Mouse (Mus musculus): Measurements from ENCODE around the gene Pde8a. TPM values are rescaled to one million over a fixed set of nuclear protein-coding genes. Genes with fewer than 3 reads are reported as not detected.
"Not testable (repeated sequence)": the region's sequence is repeated elsewhere in the genome, so short reads cannot be mapped to it uniquely, and the experiment has no call there.

The Pde8a gene
- polyA plus RNA-seq, 1 experiment: 2.9 TPM

DNA sequence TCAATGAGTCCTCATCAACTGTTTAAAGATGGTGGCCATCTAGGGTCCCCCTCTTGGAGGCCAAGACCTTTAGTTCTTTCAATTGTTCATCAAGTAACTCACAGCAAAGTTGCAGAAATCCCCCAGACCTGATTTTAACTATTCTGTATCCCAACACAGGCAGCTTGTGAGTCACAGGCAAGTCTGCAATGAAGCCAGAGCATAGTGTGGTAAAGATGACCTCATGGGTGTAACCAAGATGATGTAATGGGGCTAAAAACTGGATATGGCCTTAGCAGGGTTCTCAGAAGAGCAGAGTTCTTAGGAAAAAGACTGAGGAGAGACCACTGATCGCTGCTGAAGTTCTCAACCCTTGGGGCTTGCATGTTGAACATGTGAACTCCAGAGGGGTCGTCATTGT lies 29.3 kb upstream of the Pde8a start:
- H3K4me3 ChIP-seq (replicated peaks): no peak overlapping the region
- peaks cover 22% of the 10 kb centered on the region for H3K27me3 ChIP-seq (replicated peaks)
- peaks cover 14% of the 10 kb centered on the region for H3K9me3 ChIP-seq
- peaks cover 10% of the 10 kb centered on the region for H3K4me1 ChIP-seq
- H3K36me3 ChIP-seq (replicated peaks; ENCODE audit: low read length): no peaks in the 10 kb centered on the region
- TF ChIP-seq GATA1 (IDR thresholded peaks at IDR 0.05; ENCODE audit: borderline replicate concordance, low read length): no peak

DNA sequence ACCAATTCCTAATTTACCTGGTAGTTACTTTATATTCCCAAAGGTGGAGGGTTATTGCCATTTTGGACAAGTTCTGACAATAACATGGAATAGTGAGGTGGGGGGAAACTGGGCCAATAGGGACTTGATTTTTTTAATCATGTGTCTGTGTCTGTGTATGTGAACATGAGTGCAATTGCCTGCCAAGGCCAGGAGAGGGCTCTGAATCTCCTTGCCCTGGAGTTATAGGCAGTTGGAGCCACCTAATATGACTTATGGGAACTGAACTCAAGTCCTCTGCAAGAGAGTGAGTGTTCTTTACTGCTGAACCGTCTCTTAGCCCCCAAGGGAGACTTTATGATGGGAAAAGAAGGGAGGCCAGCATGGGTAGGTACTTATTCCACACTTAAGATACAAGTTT lies 28.7 kb upstream of the Pde8a start:
- H3K4me1 ChIP-seq: peaks cover 5% of the 10 kb centered on the region
- peaks cover 21% of the 10 kb centered on the region for H3K27me3 ChIP-seq (replicated peaks)
- H3K9me3 ChIP-seq: peaks cover 14% of the 10 kb centered on the region
- H3K36me3 ChIP-seq (replicated peaks; ENCODE audit: low read length): no peaks in the 10 kb centered on the region
- no peak overlapping the region for H3K4me3 ChIP-seq (replicated peaks)
- no peak for TF ChIP-seq GATA1 (IDR thresholded peaks at IDR 0.05; ENCODE audit: borderline replicate concordance, low read length)
- TF ChIP-seq FLI1 (IDR thresholded peaks at IDR 0.05; ENCODE audit: low read length): no peak

DNA sequence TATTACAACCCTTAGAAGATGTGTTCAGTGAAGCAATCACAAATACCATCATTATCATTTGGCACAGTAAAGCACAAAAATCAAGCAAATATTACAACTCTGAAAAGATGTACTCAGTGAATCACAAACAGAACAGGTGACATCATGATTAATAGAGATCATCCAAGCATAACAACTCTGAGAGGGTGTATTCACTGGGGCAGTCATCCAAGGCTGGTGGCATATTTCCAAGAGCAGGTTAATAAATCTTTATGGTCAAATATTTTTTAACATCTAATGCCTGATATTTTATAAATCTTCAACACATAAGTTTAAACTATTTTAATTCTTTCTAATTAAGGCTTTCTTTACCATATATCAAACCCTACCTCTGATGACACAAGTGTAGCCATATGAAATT lies 27.4 kb upstream of the Pde8a start:
- peaks cover 14% of the 10 kb centered on the region for H3K9me3 ChIP-seq
- H3K36me3 ChIP-seq (replicated peaks; ENCODE audit: low read length); H3K4me3 ChIP-seq (replicated peaks); H3K4me1 ChIP-seq: not testable (repeated sequence)
- peaks cover 24% of the 10 kb centered on the region for H3K27me3 ChIP-seq (replicated peaks)

DNA sequence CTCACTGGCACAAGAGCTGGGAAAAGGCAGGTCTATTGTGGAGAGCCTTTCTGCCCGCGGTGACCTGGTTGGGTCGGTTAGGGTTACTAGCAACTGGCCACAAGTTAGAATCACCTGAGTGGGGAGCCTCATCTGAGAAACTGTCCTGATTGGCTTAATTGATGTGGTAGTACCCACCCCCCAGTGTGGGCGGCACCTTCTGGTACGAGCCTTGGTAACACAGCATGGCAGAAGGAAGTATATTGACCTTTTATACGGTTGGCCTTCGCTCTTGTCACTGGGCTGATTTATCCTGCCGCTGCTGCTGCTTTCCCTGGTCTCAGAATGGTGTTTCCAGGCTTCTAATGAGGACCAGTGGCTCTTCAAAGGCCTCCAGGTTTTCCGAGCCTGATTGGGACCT lies 24.2 kb upstream of the Pde8a start:
- H3K36me3 ChIP-seq (replicated peaks; ENCODE audit: low read length): no peaks in the 10 kb centered on the region
- peaks cover 16% of the 10 kb centered on the region for H3K9me3 ChIP-seq
- no peak for TF ChIP-seq GATA1 (IDR thresholded peaks at IDR 0.05; ENCODE audit: borderline replicate concordance, low read length)
- no peak for TF ChIP-seq FLI1 (IDR thresholded peaks at IDR 0.05; ENCODE audit: low read length)
- no peak overlapping the region for H3K4me3 ChIP-seq (replicated peaks)
- no peaks in the 10 kb centered on the region for H3K4me1 ChIP-seq
- peaks cover 28% of the 10 kb centered on the region for H3K27me3 ChIP-seq (replicated peaks)

DNA sequence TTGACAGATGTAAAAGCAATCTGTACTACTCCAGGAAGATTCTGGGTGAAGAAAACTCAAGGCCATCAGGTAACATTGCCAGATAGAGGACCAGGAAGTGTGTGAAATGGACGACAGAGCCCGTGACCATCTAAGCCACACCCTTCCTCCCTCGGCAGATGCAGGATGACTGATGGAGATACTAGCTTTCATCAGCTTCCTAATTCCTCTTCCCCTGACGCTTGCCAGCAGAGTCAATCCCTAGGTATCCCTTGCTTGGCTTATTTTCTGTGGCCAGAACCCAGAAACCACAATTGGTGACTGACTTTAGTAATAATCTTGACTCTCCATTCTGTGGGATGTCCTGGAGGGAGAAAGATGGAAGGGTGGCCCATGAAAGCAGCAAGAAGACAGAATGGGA lies 17.9 kb upstream of the Pde8a start:
- peaks cover 41% of the 10 kb centered on the region for H3K27me3 ChIP-seq (replicated peaks)

DNA sequence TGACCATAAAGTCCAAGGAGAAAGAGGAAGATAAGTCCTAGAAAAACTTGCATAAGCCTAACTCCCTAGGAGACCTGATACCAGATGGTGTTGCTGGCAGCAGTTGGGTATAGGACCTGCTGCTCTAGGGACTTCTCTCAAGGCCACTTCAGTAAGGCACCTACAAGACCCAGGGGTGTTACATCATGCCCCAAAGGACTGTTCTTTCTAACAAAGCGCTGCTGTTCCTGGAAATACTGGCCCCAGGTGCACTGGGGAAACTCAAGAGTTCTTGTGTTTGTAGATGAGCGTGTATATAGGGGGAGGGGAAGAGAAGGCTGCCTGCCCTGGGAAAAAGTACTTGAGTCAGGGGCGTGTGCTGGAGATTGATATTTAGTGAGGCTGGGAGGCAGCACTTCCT lies 16.6 kb upstream of the Pde8a start:
- peaks cover 37% of the 10 kb centered on the region for H3K27me3 ChIP-seq (replicated peaks)
- TF ChIP-seq GATA1 (IDR thresholded peaks at IDR 0.05; ENCODE audit: borderline replicate concordance, low read length): no peak
- no peak for TF ChIP-seq FLI1 (IDR thresholded peaks at IDR 0.05; ENCODE audit: low read length)
- H3K4me3 ChIP-seq (replicated peaks): no peak overlapping the region
- peaks cover 21% of the 10 kb centered on the region for H3K9me3 ChIP-seq
- H3K36me3 ChIP-seq (replicated peaks; ENCODE audit: low read length): no peaks in the 10 kb centered on the region
- peaks cover 12% of the 10 kb centered on the region for H3K4me1 ChIP-seq

More for the DNA sequence above, 17.9 kb upstream of the Pde8a start:
- peaks cover 21% of the 10 kb centered on the region for H3K9me3 ChIP-seq
- no peak for TF ChIP-seq FLI1 (IDR thresholded peaks at IDR 0.05; ENCODE audit: low read length)
- no peak for TF ChIP-seq GATA1 (IDR thresholded peaks at IDR 0.05; ENCODE audit: borderline replicate concordance, low read length)
- peaks cover 10% of the 10 kb centered on the region for H3K4me1 ChIP-seq
- H3K36me3 ChIP-seq (replicated peaks; ENCODE audit: low read length): no peaks in the 10 kb centered on the region
- H3K4me3 ChIP-seq (replicated peaks): no peak overlapping the region

DNA sequence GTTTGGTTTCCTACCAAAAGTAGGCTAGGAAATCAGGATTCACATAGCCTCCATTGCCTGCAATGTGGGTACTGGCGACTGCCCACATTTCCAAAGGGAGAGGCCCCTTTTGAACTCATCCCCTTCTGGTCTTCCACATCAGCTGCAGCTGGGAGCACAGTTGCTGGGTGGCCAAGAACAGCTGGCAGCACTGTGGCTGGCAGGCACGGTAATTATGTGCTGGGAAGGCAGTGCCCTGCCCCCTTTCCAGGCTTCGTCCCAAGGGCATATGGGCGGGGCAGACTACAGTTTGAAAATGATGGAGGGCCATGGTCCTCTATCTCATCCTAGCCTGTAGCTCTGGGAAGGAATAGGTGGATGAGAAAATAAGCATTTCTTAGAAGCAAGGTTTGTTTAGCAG lies 14.9 kb upstream of the Pde8a start:
- Histone ChIP-seq H3K4me1 (peaks cover 27% of the 10 kb centered on the region), H3K4me3 (replicated peaks) (no peak overlapping the region)
- TF ChIP-seq FLI1 (IDR thresholded peaks at IDR 0.05; ENCODE audit: low read length): no peak

DNA sequence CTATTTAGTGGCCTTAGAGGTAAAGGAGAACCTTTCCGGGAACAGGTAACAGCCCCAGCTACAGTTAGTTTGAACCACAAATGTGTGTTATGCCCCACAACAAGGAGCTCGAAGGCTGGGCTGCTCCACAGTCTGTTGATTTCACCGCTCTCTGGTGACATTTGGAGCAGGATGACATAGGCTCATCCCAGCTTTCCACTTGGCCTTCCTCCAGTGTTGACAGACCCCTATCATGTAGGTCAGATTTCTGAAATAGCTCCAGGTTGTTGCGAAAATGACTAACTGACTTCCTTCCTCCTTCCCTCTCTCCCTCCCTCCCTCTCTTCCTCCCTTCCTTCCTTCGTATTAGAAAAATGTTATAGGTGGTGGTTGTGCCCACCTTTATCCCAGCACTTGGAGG lies 14.3 kb upstream of the Pde8a start:
- TF ChIP-seq GATA1 (IDR thresholded peaks at IDR 0.05; ENCODE audit: borderline replicate concordance, low read length) (no peak), FLI1 (IDR thresholded peaks at IDR 0.05; ENCODE audit: low read length) (no peak)
- Histone ChIP-seq H3K9me3 (peaks cover 22% of the 10 kb centered on the region), H3K27me3 (replicated peaks) (peaks cover 37% of the 10 kb centered on the region), H3K36me3 (replicated peaks; ENCODE audit: low read length) (no peaks in the 10 kb centered on the region), H3K4me1 (peaks cover 32% of the 10 kb centered on the region), H3K4me3 (replicated peaks) (no peak overlapping the region)

More for the DNA sequence above, 14.9 kb upstream of the Pde8a start:
- H3K36me3 ChIP-seq (replicated peaks; ENCODE audit: low read length): no peaks in the 10 kb centered on the region
- H3K27me3 ChIP-seq (replicated peaks): peaks cover 37% of the 10 kb centered on the region
- H3K9me3 ChIP-seq: peaks cover 22% of the 10 kb centered on the region

DNA sequence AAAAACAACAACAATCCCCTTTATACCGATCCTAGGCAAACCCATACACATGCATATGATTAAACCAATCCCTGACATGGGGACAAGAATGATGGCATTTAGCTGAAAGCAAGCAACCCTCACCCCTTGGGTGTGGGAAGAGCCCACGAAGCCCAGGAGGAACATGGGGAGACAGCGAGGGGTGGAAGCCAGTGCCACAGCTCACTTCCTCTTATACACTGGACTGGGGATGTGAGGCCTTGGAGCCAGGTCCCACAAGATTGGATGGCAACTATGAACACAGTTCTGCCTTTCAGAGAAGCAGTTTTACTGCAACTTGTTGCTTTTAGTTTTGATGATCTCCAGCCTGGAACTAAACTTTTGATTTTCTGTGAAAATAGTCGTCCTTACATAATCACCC lies 13.6 kb upstream of the Pde8a start:
- TF ChIP-seq FLI1 (IDR thresholded peaks at IDR 0.05; ENCODE audit: low read length) (no peak), GATA1 (IDR thresholded peaks at IDR 0.05; ENCODE audit: borderline replicate concordance, low read length) (no peak)
- Histone ChIP-seq H3K27me3 (replicated peaks) (peaks cover 35% of the 10 kb centered on the region), H3K36me3 (replicated peaks; ENCODE audit: low read length) (no peaks in the 10 kb centered on the region), H3K4me1 (peaks cover 34% of the 10 kb centered on the region), H3K4me3 (replicated peaks) (no peak overlapping the region), H3K9me3 (peaks cover 15% of the 10 kb centered on the region)

DNA sequence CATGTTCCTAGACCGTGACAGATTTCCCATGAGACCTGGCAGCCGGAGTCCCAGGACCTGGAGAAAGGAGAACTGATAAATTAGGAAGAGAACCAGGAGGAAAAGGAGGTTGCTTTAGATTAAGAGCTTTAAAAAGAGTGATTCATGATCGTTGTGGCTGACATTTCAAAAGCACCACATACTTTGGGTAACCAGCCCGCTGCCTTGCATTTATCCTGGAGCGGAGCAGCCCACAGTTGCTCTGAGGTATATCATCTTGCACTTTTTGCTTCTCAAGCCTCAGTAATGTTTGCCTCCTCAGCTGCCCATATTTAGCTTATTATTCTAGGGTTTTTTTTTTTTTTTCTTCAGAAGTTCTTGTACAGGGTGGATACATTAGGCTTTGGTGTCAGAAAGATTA lies 11.0 kb upstream of the Pde8a start:
- Histone ChIP-seq H3K27me3 (replicated peaks) (peaks cover 26% of the 10 kb centered on the region), H3K36me3 (replicated peaks; ENCODE audit: low read length) (no peaks in the 10 kb centered on the region), H3K4me3 (replicated peaks) (no peak overlapping the region), H3K4me1 (peaks cover 39% of the 10 kb centered on the region), H3K9me3 (0 out of 2 replicates have a peak, but pooled peaks cover 3% of the 10 kb centered on the region)
- no peak for TF ChIP-seq FLI1 (IDR thresholded peaks at IDR 0.05; ENCODE audit: low read length)
- TF ChIP-seq GATA1 (IDR thresholded peaks at IDR 0.05; ENCODE audit: borderline replicate concordance, low read length): no peak

DNA sequence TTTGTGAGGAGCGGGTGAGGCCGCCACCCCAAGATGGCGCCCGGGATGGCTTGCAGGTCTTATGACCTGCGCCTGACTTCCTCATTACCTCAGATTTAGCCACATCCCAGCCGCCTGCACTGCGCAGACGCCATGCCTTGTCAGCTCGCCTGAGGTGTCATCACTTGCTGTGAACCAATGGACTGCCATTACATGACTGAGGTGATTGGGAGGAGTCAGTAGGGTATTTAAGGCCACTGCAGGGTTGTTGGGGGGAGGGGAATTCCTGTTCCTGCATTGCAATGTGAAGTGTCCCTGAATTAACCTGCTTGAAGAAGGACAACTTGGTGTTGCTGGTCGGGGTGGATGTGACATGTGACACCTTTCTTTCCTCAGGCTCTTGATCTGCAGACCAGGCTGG lies 9.8 kb upstream of the Pde8a start:
- peaks cover 20% of the 10 kb centered on the region for H3K27me3 ChIP-seq (replicated peaks)
- H3K4me3 ChIP-seq (replicated peaks); H3K9me3 ChIP-seq; H3K36me3 ChIP-seq (replicated peaks; ENCODE audit: low read length): not testable (repeated sequence)
- H3K4me1 ChIP-seq: peaks cover 40% of the 10 kb centered on the region

Measured in megakaryocyte, embryonic 14.5 days (primary cell).